Mouse (Mus musculus) intestine, postnatal 0 days (tissue): ENCODE measurements around the gene Mettl17. TPM values are rescaled to one million over a fixed set of nuclear protein-coding genes. Genes with fewer than 3 reads are reported as not detected.
"Not testable (repeated sequence)": the region's sequence is repeated elsewhere in the genome, so short reads cannot be mapped to it uniquely, and the experiment has no call there.

Experiments
- ATAC-seq: fragments of 200-750 bp; cut with Nextera tagmentation; 2 replicates; pipeline ENCODE4 v1.8.0; 2017; ENCODE audit warnings: mild to moderate bottlenecking, moderate TSS enrichment, moderate library complexity
- H3K27ac ChIP-seq: fragments of 300-500 bp; sonication (generic); 2 replicates; pipeline ENCODE4 v1.5.1; 2014; ENCODE audit warnings: mild to moderate bottlenecking, low read depth, low read length, moderate library complexity
- H3K27me3 ChIP-seq: fragments of 300-500 bp; sonication (generic); replicated peaks from 2 replicates; pipeline ENCODE4 v1.6.1; 2014; ENCODE audit warnings: low read length, mixed read lengths; ENCODE audit not compliant: control insufficient read depth, insufficient read depth
- H3K36me3 ChIP-seq: fragments of 300-500 bp; sonication (generic); 2 replicates; pipeline ENCODE4 v1.6.1; 2014; ENCODE audit warnings: mild to moderate bottlenecking, moderate library complexity; ENCODE audit not compliant: control insufficient read depth, insufficient read depth
- H3K4me1 ChIP-seq: fragments of 300-500 bp; sonication (generic); replicated peaks from 2 replicates; pipeline ENCODE4 v1.6.1; 2014; ENCODE audit warnings: antibody characterized with exemption, low read length, mixed read lengths; ENCODE audit not compliant: control insufficient read depth, insufficient read depth
- H3K4me2 ChIP-seq: fragments of 300-500 bp; sonication (generic); replicated peaks from 2 replicates; pipeline ENCODE4 v1.6.1; 2014; ENCODE audit warnings: low read depth, mild to moderate bottlenecking, moderate library complexity
- H3K4me3 ChIP-seq: fragments of 300-500 bp; sonication (generic); 2 replicates; pipeline ENCODE4 v1.5.1; 2014; ENCODE audit warnings: low read depth, low read length
- H3K9ac ChIP-seq: fragments of 300-500 bp; sonication (generic); 2 replicates; pipeline ENCODE4 v1.6.1; 2014; ENCODE audit warnings: mild to moderate bottlenecking, low read depth, low read length
- H3K9me3 ChIP-seq: fragments of 300-500 bp; sonication (generic); 2 replicates; pipeline ENCODE4 v1.6.1; 2016; ENCODE audit warnings: mixed run types; ENCODE audit not compliant: control insufficient read depth
- CTCF ChIP-seq: sonication (generic); IDR thresholded peaks from 2 replicates; pipeline ENCODE4 v1.5.1; 2016; ENCODE audit warnings: low read depth, mild to moderate bottlenecking, control low read depth, antibody characterized with exemption, moderate library complexity
- WGBS: fragments of 180-500 bp; shearing (Covaris S2); extraction: QIAGEN DNeasy Blood & Tissue Kit; methylation state at CpG from one replicate; pipeline ENCODE4 v1.1.7; 2014; 5-methylcytosine and 5-hydroxymethylcytosine counted together
- polyA plus RNA-seq: library from polyadenylated mRNA; unstranded; fragments of >200 nt; fragmentation: Nextera tagmentation; extraction: Ambion mirVana; gene quantifications from 2 replicates; pipeline ENCODE4 v1.2.1, GENCODE M21; 2015

The Mettl17 gene
- polyA plus RNA-seq, 1 experiment from 2014 or later, result 19.7 TPM

- H3K36me3 ChIP-seq, H3K4me1 ChIP-seq, H3K27ac ChIP-seq, H3K9me3 ChIP-seq, ATAC-seq, H3K27me3 ChIP-seq, H3K4me3 ChIP-seq, H3K4me2 ChIP-seq, H3K9ac ChIP-seq: not testable (repeated sequence)
- WGBS, result 57% methylated on average over 3 of the region's 3 CpGs
- peak; percentile 62 for TF ChIP-seq CTCF
Observed at GRCm38 (mm10) chr14:51851006-51851405, 33.6 kb upstream of the Mettl17 start.

- Histone ChIP-seq H3K9ac (no peak within 1 kb of the TSS), H3K4me1 (no peaks in the 10 kb centered on the region), H3K27me3 (no peaks in the 10 kb centered on the region), H3K9me3 (no peaks in the 10 kb centered on the region), H3K4me2 (no peak within 1 kb of the TSS), H3K27ac (no peak within 1 kb of the TSS), H3K36me3 (no peaks in the 10 kb centered on the region), H3K4me3 (no peak within 1 kb of the TSS)
- no peak for TF ChIP-seq CTCF
- no peak for ATAC-seq
Observed at GRCm38 (mm10) chr14:51853399-51853798, 31.2 kb upstream of the Mettl17 start, which contains the start of gene Ear6. TSS of gene Ear6 (plus strand) at chr14:51853699.

GRCm38 (mm10) chr14:51855280-51855679 lies 29.4 kb upstream of the Mettl17 start:
- H3K4me3 ChIP-seq, H3K4me1 ChIP-seq, H3K36me3 ChIP-seq, H3K4me2 ChIP-seq, H3K27ac ChIP-seq, H3K27me3 ChIP-seq, H3K9me3 ChIP-seq, ATAC-seq, H3K9ac ChIP-seq: not testable (repeated sequence)
- WGBS, result 75% methylated on average over 7 of the region's 7 CpGs

DNA sequence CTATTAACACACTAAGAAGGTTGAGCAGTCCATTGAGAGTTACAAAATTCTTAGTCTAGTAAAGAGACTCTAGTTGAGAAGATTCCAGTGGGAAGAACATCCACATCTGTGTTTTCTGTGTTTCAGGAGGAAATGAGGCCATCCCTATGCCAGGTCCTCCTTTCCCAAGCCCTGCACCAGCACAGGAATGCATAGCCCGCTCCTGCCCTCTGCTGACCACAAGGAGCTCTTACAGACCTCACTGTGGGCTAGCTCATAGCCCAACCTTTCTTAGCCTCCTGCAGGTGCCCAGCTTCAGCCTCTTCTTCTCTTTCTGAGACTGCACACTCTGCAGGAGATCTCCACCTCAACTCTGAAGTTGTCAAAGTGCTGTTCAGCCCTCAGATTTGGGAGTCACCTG lies 21.0 kb upstream of the Mettl17 start:
- not testable (repeated sequence) for H3K4me2 ChIP-seq, H3K9ac ChIP-seq, H3K27me3 ChIP-seq, H3K4me1 ChIP-seq, H3K27ac ChIP-seq, H3K36me3 ChIP-seq, H3K4me3 ChIP-seq, ATAC-seq, H3K9me3 ChIP-seq
- TF ChIP-seq CTCF, result peak; percentile 71
- 8% methylated on average over 1 of the region's 1 CpGs for WGBS

DNA sequence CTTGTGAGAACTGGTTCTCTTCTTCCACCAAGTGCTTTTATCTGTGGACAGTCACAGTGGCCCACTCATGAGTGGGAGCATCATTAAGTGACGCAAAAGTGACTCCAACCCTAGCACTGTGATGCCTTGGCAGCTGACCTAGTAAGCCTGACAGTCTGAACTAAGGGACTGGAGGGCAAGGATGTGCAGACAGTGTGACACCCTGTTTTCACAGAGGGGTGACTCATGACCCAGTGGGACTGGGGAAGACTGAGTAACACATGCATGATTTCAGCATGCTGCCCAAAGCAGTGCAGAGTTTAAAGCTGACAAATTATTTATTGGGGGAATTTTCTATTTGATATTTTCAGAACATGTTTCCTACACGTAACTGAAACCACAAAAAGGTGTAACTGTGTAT lies 13.9 kb upstream of the Mettl17 start:
- H3K4me3 ChIP-seq, result no peak overlapping the region
- H3K27ac ChIP-seq, result no peak overlapping the region
- 76% methylated on average over 2 of the region's 2 CpGs for WGBS
- H3K27me3 ChIP-seq, result no peaks in the 10 kb centered on the region
- no peak overlapping the region for H3K9ac ChIP-seq
- H3K4me1 ChIP-seq, result no peaks in the 10 kb centered on the region
- TF ChIP-seq CTCF, result no peak
- no peak for ATAC-seq
- no peak overlapping the region for H3K4me2 ChIP-seq
- no peaks in the 10 kb centered on the region for H3K36me3 ChIP-seq
- no peaks in the 10 kb centered on the region for H3K9me3 ChIP-seq

DNA sequence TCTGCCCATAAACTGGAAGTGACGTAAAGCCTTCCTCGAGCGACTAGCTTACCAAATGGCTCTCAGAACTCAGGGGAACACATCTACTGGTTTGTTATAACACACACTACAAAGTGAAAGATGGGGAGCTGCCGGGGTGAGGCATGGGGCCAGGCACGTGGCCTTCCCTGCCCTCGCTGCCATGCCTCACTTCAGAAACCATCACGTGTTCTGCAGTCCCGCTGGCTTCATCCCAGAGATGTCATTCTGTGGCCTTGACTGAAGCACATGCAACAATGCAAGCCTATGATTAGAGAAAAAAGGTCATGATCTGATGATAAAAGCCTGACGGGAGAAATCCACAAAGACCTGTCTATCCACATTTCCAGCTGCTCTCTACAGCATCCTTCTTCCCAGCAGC lies 12.9 kb upstream of the Mettl17 start:
- Histone ChIP-seq H3K4me1 (no peaks in the 10 kb centered on the region), H3K36me3 (no peaks in the 10 kb centered on the region), H3K9ac (no peak overlapping the region), H3K9me3 (no peaks in the 10 kb centered on the region), H3K27ac (no peak overlapping the region), H3K4me3 (no peak overlapping the region), H3K27me3 (no peaks in the 10 kb centered on the region), H3K4me2 (no peak overlapping the region)
- no peak for ATAC-seq
- TF ChIP-seq CTCF, result no peak
- WGBS, result 78% methylated on average over 9 of the region's 9 CpGs

DNA sequence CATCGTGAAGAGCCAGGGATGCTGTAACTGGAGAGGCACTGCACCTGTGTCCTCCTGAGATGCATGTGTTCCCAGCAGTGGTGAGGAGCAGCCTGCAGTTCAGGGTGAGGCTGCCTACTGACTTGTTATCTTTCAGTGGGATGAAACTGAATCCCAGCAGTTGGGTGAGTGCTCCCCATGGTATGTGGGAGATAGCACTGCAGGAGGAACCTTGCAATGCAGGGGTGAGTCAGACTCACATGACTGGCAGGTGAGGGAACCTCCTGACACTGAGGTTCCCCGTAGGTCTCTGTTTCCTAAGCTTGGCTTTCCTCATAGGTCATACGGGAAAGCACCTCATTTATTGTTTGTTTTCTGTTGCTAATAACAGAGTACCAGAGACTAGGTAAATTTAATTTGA lies 7.1 kb upstream of the Mettl17 start:
- peak; percentile 78 for ATAC-seq
- WGBS, result 49% methylated on average over 3 of the region's 3 CpGs
- TF ChIP-seq CTCF, result no peak

More for the DNA sequence above, 7.1 kb upstream of the Mettl17 start:
- H3K9me3 ChIP-seq, result no peaks in the 10 kb centered on the region
- no peaks in the 10 kb centered on the region for H3K36me3 ChIP-seq
- no peaks in the 10 kb centered on the region for H3K27me3 ChIP-seq
- H3K4me3 ChIP-seq, result no peak overlapping the region
- no peak overlapping the region for H3K27ac ChIP-seq
- H3K4me1 ChIP-seq, result no peaks in the 10 kb centered on the region
- H3K9ac ChIP-seq, result no peak overlapping the region
- H3K4me2 ChIP-seq, result no peak overlapping the region
